In the genomic region with DNA sequence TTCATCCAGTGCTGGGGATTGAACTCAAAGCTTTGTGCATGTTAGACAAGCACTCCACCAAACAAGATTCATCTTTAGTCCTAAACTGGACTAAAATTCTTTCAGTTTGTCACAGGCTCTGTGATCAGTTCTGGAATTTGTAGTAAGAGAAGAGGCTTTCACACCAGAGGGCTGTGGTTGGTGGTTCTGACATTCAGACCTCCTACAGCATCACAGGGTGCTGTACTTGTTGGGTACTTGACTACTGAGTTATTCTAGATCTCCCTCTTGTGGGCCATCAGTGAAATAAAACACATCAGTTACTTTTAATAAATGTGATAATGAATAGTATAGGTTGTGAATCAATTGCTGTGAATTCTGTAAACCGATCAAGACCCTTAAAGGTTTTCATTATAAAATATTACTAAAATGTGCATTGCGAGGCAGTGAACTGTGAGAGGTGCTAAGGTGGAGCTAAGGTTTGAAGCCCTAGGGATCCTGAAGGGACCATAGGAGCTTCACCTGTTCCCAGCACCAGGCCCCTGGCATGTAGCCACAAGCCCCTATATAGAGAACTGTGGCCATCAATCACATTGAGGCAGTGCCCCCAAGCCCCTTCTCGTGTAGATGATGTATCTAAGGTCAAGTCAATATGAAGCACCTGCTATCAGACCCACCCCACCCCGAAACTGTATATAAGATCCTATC, we compare ENCODE assay signal across 16 mouse cellular contexts. TPM values are rescaled to one million over a fixed set of nuclear protein-coding genes. Genes with fewer than 3 reads are reported as not detected.
DNase-seq lines count a peak whose midpoint lies in the region; ATAC-seq and TF ChIP-seq lines count a peak whose summit lies in the region.
"Had no signal": no experiment of that assay in that cellular context is flagged by ENCODE, and none has a peak within 500 bp of the region (broad histone marks: within the 10 kb centered on the region; RNA-seq: fewer than 3 reads in every experiment).

No protein-coding gene starts in this region.

- DNase-seq in heart, adult 2 months: no peak
- DNase-seq in heart, postnatal 36 days: no peak
- DNase-seq in limb, embryonic 10.5 days (ENCODE audit: low spot score): no peak
- DNase-seq in CH12.LX (ENCODE audit: extremely low read depth): peak; percentile 19
- peak; percentile 69 for DNase-seq in brain, adult 2 months (ENCODE audit: low read depth, low spot score)
- DNase-seq in testis, postnatal 10 days (ENCODE audit: low spot score): no peak
- DNase-seq: right cerebral cortex, postnatal 25 days had no signal

- no peak overlapping the region for H3K4me3 ChIP-seq in heart, adult 2 months
- H3K4me3 ChIP-seq in limb, embryonic 15.5 days: no peak overlapping the region
- H3K4me3 ChIP-seq in limb, embryonic 10.5 days: no peak overlapping the region
- H3K4me3 ChIP-seq in CH12.LX (replicated peaks in 1 of 3; ENCODE audit: low read depth in 2 of 3, low read length in 2 of 3, poor library complexity in 1 of 3): no peak overlapping the region
- H3K4me3 ChIP-seq: heart, embryonic 13.5 days; kidney, embryonic 15.5 days; lung, embryonic 15.5 days had no signal

- H3K9ac ChIP-seq in heart, adult 2 months (ENCODE audit: low read depth, low read length): no peak overlapping the region
- no peak overlapping the region for H3K9ac ChIP-seq in limb, embryonic 15.5 days
- no peak overlapping the region for H3K9ac ChIP-seq in CH12.LX (ENCODE audit: insufficient read depth, low read depth)
- H3K9ac ChIP-seq: heart, embryonic 13.5 days; hindbrain, embryonic 14.5 days; kidney, embryonic 15.5 days; lung, embryonic 15.5 days had no signal

- intact Hi-C loops in heart, adult 2 months (cut with DNase I): loop anchor here (5.0 kb wide), 1 partner anchor 143 kb away; no protein-coding TSS in a partner anchor
- intact Hi-C loops in heart, postnatal 36 days (cut with DNase I): no loop called here

- H3K27me3 ChIP-seq in heart, adult 2 months (ENCODE audit: control insufficient read depth, insufficient read depth, low read length): no peaks in the 10 kb centered on the region
- H3K27me3 ChIP-seq in limb, embryonic 15.5 days: no peaks in the 10 kb centered on the region
- H3K27me3 ChIP-seq in limb, embryonic 10.5 days (ENCODE audit: low read depth, poor library complexity, severe bottlenecking): no peaks in the 10 kb centered on the region
- no peaks in the 10 kb centered on the region for H3K27me3 ChIP-seq in CH12.LX (replicated peaks)
- H3K27me3 ChIP-seq: kidney, embryonic 15.5 days had no signal

- 82% methylated on average over 4 of the region's 4 CpGs for WGBS in heart, adult 2 months
- WGBS in limb, embryonic 15.5 days: 82% methylated on average over 4 of the region's 4 CpGs
- 84% methylated on average over 4 of the region's 4 CpGs for WGBS in limb, embryonic 10.5 days

- in situ Hi-C loops in CH12.LX (cut with MboI; ENCODE audit: low pct_ligation_motif_present, low pct_unique_long_range_greater_than_20kb, low sequenced_read_pairs): loop anchor here (5.0 kb wide), 1 partner anchor 143 kb away; no protein-coding TSS in a partner anchor

- H3K27ac ChIP-seq in heart, adult 2 months: no peak overlapping the region
- no peak overlapping the region for H3K27ac ChIP-seq in limb, embryonic 15.5 days
- no peak overlapping the region for H3K27ac ChIP-seq in limb, embryonic 10.5 days
- H3K27ac ChIP-seq in CH12.LX (ENCODE audit: insufficient read depth, low read depth): no peak overlapping the region
- H3K27ac ChIP-seq: heart, embryonic 13.5 days; hindbrain, embryonic 14.5 days; kidney, embryonic 15.5 days; lung, embryonic 15.5 days had no signal

- peak; percentile 47 for TF ChIP-seq RAD21 in CH12.LX (IDR thresholded peaks at IDR 0.05; ENCODE audit: low read depth, low read length)

- peak; percentile 58 for TF ChIP-seq CTCF in heart, adult 2 months (IDR thresholded peaks at IDR 0.05)
- peak in 1 of 2 experiments; percentile 48; a peak in 2 of 4 replicates for TF ChIP-seq CTCF in CH12.LX (conservative IDR thresholded peaks at IDR 0.05 in 1 of 2, IDR thresholded peaks at IDR 0.05 in 1 of 2; ENCODE audit: low read depth in 2 of 2, low read length in 2 of 2)

- H3K79me2 ChIP-seq in heart, adult 2 months (replicated peaks; ENCODE audit: control insufficient read depth, insufficient read depth, low read length): no peaks in the 10 kb centered on the region
- H3K79me2 ChIP-seq in CH12.LX (replicated peaks; ENCODE audit: control insufficient read depth, extremely low read depth, insufficient read depth, poor library complexity, severe bottlenecking): no peaks in the 10 kb centered on the region

- no peak overlapping the region for H3K4me2 ChIP-seq in limb, embryonic 15.5 days
- no peak overlapping the region for H3K4me2 ChIP-seq in CH12.LX (ENCODE audit: insufficient read depth, low read depth, poor library complexity, severe bottlenecking)
- H3K4me2 ChIP-seq: heart, embryonic 13.5 days; hindbrain, embryonic 14.5 days; kidney, embryonic 15.5 days; lung, embryonic 15.5 days had no signal

- no peaks in the 10 kb centered on the region for H3K36me3 ChIP-seq in heart, adult 2 months (ENCODE audit: control insufficient read depth, insufficient read depth, low read length)
- H3K36me3 ChIP-seq in limb, embryonic 15.5 days: no peaks in the 10 kb centered on the region
- no peaks in the 10 kb centered on the region for H3K36me3 ChIP-seq in limb, embryonic 10.5 days
- no peaks in the 10 kb centered on the region for H3K36me3 ChIP-seq in CH12.LX (replicated peaks in 1 of 2; ENCODE audit: control insufficient read depth in 1 of 2, insufficient read depth in 1 of 2, low read length in 1 of 2)
- H3K36me3 ChIP-seq: heart, embryonic 13.5 days; kidney, embryonic 15.5 days; lung, embryonic 15.5 days had no signal

- TF ChIP-seq POLR2A in heart, adult 2 months (IDR thresholded peaks at IDR 0.05; ENCODE audit: insufficient read depth, low read depth, low read length): no peak
- TF ChIP-seq POLR2A in CH12.LX (IDR thresholded peaks at IDR 0.05; ENCODE audit: low read depth, low read length): no peak

- H3K9me3 ChIP-seq in limb, embryonic 15.5 days: no peaks in the 10 kb centered on the region
- H3K9me3 ChIP-seq in limb, embryonic 10.5 days (replicated peaks): no peaks in the 10 kb centered on the region
- no peaks in the 10 kb centered on the region for H3K9me3 ChIP-seq in CH12.LX (replicated peaks; ENCODE audit: low read length)
- H3K9me3 ChIP-seq: heart, embryonic 13.5 days; kidney, embryonic 15.5 days; lung, embryonic 15.5 days had no signal

- no peak for TF ChIP-seq EP300 in heart, adult 2 months (IDR thresholded peaks at IDR 0.05; ENCODE audit: insufficient read depth, low read depth, low read length)
- TF ChIP-seq EP300 in CH12.LX (IDR thresholded peaks at IDR 0.05; ENCODE audit: low read length): no peak

- peak; percentile 54; the same call in 1 of the 2 replicates for ATAC-seq in limb, embryonic 15.5 days (ENCODE audit: insufficient number of reproducible peaks, low FRiP score, low TSS enrichment, low read depth)

- dilution Hi-C loops in CH12.LX (cut with MboI; ENCODE audit: extremely low pct_ligation_motif_present, extremely low pct_unique_long_range_greater_than_20kb, low sequenced_read_pairs): no loop called here

- no peaks in the 10 kb centered on the region; the same call in 1 of the 2 replicates for H3K4me1 ChIP-seq in heart, adult 2 months (ENCODE audit: control insufficient read depth, insufficient read depth, low read length)
- H3K4me1 ChIP-seq in limb, embryonic 15.5 days: no peaks in the 10 kb centered on the region
- H3K4me1 ChIP-seq in limb, embryonic 10.5 days: peaks cover 5% of the 10 kb centered on the region
- H3K4me1 ChIP-seq in CH12.LX (ENCODE audit: control insufficient read depth in 1 of 2, insufficient read depth in 2 of 2): peaks cover 2 to 7% of the 10 kb centered on the region in 2 experiments; a peak in 3 of 4 replicates
- H3K4me1 ChIP-seq: heart, embryonic 13.5 days; kidney, embryonic 15.5 days; lung, embryonic 15.5 days had no signal

TF ChIP-seq in CH12.LX, 34 proteins besides CTCF, POLR2A, EP300 and RAD21 (continues in another document):
- TF ChIP-seq TCF12 (IDR thresholded peaks at IDR 0.05; ENCODE audit: low read depth, low read length) (no peak), MAZ (IDR thresholded peaks at IDR 0.05; ENCODE audit: low read depth, low read length) (no peak), SIN3A (IDR thresholded peaks at IDR 0.05; ENCODE audit: low read length) (no peak), NELFE (IDR thresholded peaks at IDR 0.05; ENCODE audit: low read depth, low read length) (no peak), CHD2 (IDR thresholded peaks at IDR 0.05; ENCODE audit: low read length) (no peak), MAX (IDR thresholded peaks at IDR 0.05; ENCODE audit: low read length) (no peak), MXI1 (IDR thresholded peaks at IDR 0.05; ENCODE audit: low read depth, low read length) (no peak), E2F4 (IDR thresholded peaks at IDR 0.05; ENCODE audit: insufficient replicate concordance, low read depth, low read length) (no peak), ZNF384 (IDR thresholded peaks at IDR 0.05; ENCODE audit: low read depth, low read length) (no peak)

RNA-seq across cellular contexts. Expression of a gene that starts 16.0 kb away (rescaled TPM):
- total RNA-seq in heart, adult 2 months (2021): not detected
- polyA plus RNA-seq in heart, adult 2 months (2012; rRNA removed): 0.12 TPM in 1 of 2 replicates, not detected in the other
- not detected for total RNA-seq in heart, postnatal 36 days (2021)
- not detected in 2 replicates for polyA plus RNA-seq in limb, embryonic 15.5 days (2015; fragmentation: Nextera tagmentation; extraction: Ambion mirVana)
- not detected in 2 replicates for polyA plus RNA-seq in limb, embryonic 10.5 days (2016; fragmentation: Nextera tagmentation; extraction: Ambion mirVana)
- total RNA-seq in CH12.LX (2012; rRNA removed) (not detected in 2 replicates), CH12.LX (2014; rRNA removed) (not detected in 2 replicates)
- polyA plus RNA-seq in CH12.LX (2012; ENCODE audit: insufficient read length, low read depth): not detected in 2 replicates
- total RNA-seq: ES-E14; left cerebral cortex, postnatal 10 days had no signal
- polyA plus RNA-seq: heart, embryonic 13.5 days; hindbrain, embryonic 14.5 days; kidney, embryonic 15.5 days; lung, embryonic 15.5 days; stomach, embryonic 14.5 days; urinary bladder, adult 2 months had no signal

RNA-seq across cellular contexts. Expression of a gene that starts 56.5 kb away (rescaled TPM):
- total RNA-seq in heart, adult 2 months (2021): 10 to 100 TPM; 19.9 to 21.1 TPM
- polyA plus RNA-seq in heart, adult 2 months (2012; rRNA removed): 14.2 and 28.9 TPM in 2 replicates
- 10 to 100 TPM; 22.1 to 22.6 TPM for total RNA-seq in heart, postnatal 36 days (2021)
- 38.6 and 42.0 TPM in 2 replicates for polyA plus RNA-seq in limb, embryonic 15.5 days (2015; fragmentation: Nextera tagmentation; extraction: Ambion mirVana)
- polyA plus RNA-seq in limb, embryonic 10.5 days (2016; fragmentation: Nextera tagmentation; extraction: Ambion mirVana): 28.9 and 32.8 TPM in 2 replicates
- total RNA-seq in CH12.LX (2012; rRNA removed): 8.7 and 10.1 TPM in 2 replicates
- 11.1 and 12.9 TPM in 2 replicates for total RNA-seq in CH12.LX (2014; rRNA removed)
- 7.9 and 9.2 TPM in 2 replicates for polyA plus RNA-seq in CH12.LX (2012; ENCODE audit: insufficient read length, low read depth)

RNA-seq across cellular contexts. Expression of a gene that starts 57.7 kb away (rescaled TPM):
- total RNA-seq in heart, adult 2 months (2021): not detected
- not detected in 2 replicates for polyA plus RNA-seq in heart, adult 2 months (2012; rRNA removed)
- not detected for total RNA-seq in heart, postnatal 36 days (2021)
- polyA plus RNA-seq in limb, embryonic 15.5 days (2015; fragmentation: Nextera tagmentation; extraction: Ambion mirVana): not detected in 2 replicates
- polyA plus RNA-seq in limb, embryonic 10.5 days (2016; fragmentation: Nextera tagmentation; extraction: Ambion mirVana): not detected in 2 replicates
- total RNA-seq in CH12.LX (2012; rRNA removed) (not detected in 2 replicates), CH12.LX (2014; rRNA removed) (not detected in 2 replicates)
- polyA plus RNA-seq in CH12.LX (2012; ENCODE audit: insufficient read length, low read depth): not detected in 2 replicates
- total RNA-seq: ES-E14; left cerebral cortex, postnatal 10 days had no signal
- polyA plus RNA-seq: heart, embryonic 13.5 days; hindbrain, embryonic 14.5 days; lung, embryonic 15.5 days; stomach, embryonic 14.5 days; urinary bladder, adult 2 months had no signal

Comparison
In these comparisons a context has a peak if more than half of its experiments do, and no peak if none do; other contexts are left out.
1. DNase-seq: peak in CH12.LX (single experiment) and brain, adult 2 months (single experiment); none in heart, adult 2 months (0 of 2), heart, postnatal 36 days (0 of 2), limb, embryonic 10.5 days (single experiment) and testis, postnatal 10 days (single experiment).